Mouse (Mus musculus): ENCODE measurements around the gene Mtmr10.

DNA sequence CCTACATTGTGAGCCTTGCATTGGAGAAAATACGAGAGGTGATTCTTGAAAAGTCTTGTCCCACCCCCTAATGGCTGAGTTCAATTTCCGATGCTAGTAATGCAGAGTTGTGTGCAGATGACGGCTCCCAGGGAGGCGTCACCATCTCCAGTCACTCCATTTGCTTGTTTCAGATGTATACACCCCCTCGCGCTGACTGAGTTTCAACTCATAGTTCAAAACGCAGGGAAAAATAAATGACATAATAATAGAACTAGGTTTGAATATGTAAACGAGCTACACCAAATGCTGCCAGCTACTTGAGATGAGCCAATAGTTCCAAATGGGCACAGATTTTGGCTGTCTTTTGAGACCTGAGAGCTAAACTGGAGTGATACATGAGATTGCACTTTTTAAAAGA is 49.7 kb upstream of the Mtmr10 start:
- TF ChIP-seq EP300 (optimal IDR thresholded peaks at IDR 0.05) = no peak
- no peak for TF ChIP-seq CTCF (IDR thresholded peaks at IDR 0.05; ENCODE audit: low read depth)

Measured in stomach, postnatal 0 days (tissue).